Mouse (Mus musculus) forebrain, embryonic 15.5 days (tissue): ENCODE measurements around the gene Pacs1. TPM values are rescaled to one million over a fixed set of nuclear protein-coding genes. Genes with fewer than 3 reads are reported as not detected.
"Not testable (repeated sequence)": the region's sequence is repeated elsewhere in the genome, so short reads cannot be mapped to it uniquely, and the experiment has no call there.

Experiments
- ATAC-seq: fragments of 200-750 bp; cut with Nextera tagmentation; replicated peaks from 2 replicates; pipeline ENCODE4 v1.8.0; 2017; ENCODE audit warnings: mild to moderate bottlenecking, moderate TSS enrichment, moderate library complexity
- H3K27ac ChIP-seq: fragments of 300-500 bp; sonication (generic); replicated peaks from 2 replicates; pipeline ENCODE4 v1.5.1; 2015; ENCODE audit warnings: mild to moderate bottlenecking, inconsistent platforms
- H3K27me3 ChIP-seq: fragments of 300-500 bp; sonication (generic); 2 replicates; pipeline ENCODE4 v1.6.1; 2015; ENCODE audit warnings: inconsistent platforms
- H3K36me3 ChIP-seq: fragments of 300-500 bp; sonication (generic); 2 replicates; pipeline ENCODE4 v1.6.1; 2015; ENCODE audit warnings: mild to moderate bottlenecking, inconsistent platforms
- H3K4me1 ChIP-seq: fragments of 300-500 bp; sonication (generic); 2 replicates; pipeline ENCODE4 v1.6.1; 2015; ENCODE audit warnings: inconsistent platforms
- H3K4me2 ChIP-seq: fragments of 300-500 bp; sonication (generic); replicated peaks from 2 replicates; pipeline ENCODE4 v1.6.1; 2015; ENCODE audit warnings: mild to moderate bottlenecking, inconsistent platforms
- H3K4me3 ChIP-seq: fragments of 300-500 bp; sonication (generic); 2 replicates; pipeline ENCODE4 v1.5.1; 2015; ENCODE audit warnings: mild to moderate bottlenecking, inconsistent platforms
- H3K9ac ChIP-seq: fragments of 300-500 bp; sonication (generic); replicated peaks from 2 replicates; pipeline ENCODE4 v1.6.1; 2015; ENCODE audit warnings: mild to moderate bottlenecking, inconsistent platforms
- H3K9me3 ChIP-seq: fragments of 300-500 bp; sonication (generic); 2 replicates; pipeline ENCODE4 v1.6.1; 2016; ENCODE audit warnings: inconsistent platforms
- WGBS: fragments of 180-500 bp; shearing (Covaris S2); methylation state at CpG from one replicate; pipeline ENCODE4 v1.1.7; 2015; ENCODE audit warnings: mixed read lengths; 5-methylcytosine and 5-hydroxymethylcytosine counted together
- polyA plus RNA-seq: library from polyadenylated mRNA; unstranded; fragments of >200 nt; fragmentation: Nextera tagmentation; extraction: Ambion mirVana; gene quantifications from 2 replicates; pipeline ENCODE4 v1.2.1, GENCODE M21; 2015

The Pacs1 gene
- polyA plus RNA-seq, 1 experiment from 2014 or later = 32.5 TPM

DNA sequence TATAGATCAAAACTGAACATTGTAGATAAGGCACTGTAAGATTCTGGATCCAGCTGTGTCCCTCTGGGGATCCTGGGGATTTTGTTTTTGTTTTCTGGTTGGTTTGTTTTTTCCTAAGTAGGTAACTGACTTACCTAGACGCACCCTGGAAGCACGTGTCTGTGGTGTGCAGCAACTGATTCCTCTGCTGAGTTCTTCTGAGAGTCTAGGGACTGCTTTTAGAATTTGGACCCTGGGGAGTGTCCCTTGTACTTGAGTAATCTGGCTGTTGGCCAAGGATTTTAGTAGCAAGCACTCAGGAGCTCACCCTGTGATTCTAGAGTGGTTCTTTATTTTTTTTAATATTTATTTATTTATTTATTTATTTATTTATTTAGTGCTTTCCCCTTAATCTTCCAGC lies 85.5 kb downstream of the Pacs1 start:
- Histone ChIP-seq H3K4me3 (no peak overlapping the region), H3K27ac (no peak overlapping the region), H3K4me2 (no peak overlapping the region), H3K9me3 (no peaks in the 10 kb centered on the region), H3K27me3 (no peaks in the 10 kb centered on the region), H3K9ac (no peak overlapping the region), H3K4me1 (no peaks in the 10 kb centered on the region), H3K36me3 (no peaks in the 10 kb centered on the region)
- no peak for ATAC-seq
- WGBS = 88% methylated on average over 2 of the region's 2 CpGs

DNA sequence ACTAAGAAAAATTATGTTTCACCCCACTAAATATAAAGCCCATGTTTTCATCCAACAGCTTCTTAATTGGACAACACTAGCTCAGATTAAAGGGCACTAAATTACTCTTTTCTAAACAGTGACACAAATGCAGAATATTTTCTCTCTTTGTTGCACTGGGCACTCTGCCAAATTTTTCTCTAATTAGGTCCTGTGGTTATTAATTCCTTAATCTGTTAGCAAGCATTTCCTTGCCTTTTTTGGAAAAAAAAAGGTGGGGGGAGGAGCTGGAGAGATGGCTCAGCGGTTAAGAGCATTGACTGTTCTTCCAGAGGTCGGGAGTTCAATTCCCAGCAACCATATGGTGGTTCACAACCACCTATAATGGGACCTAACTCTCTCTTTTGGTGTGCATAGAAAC lies 91.0 kb downstream of the Pacs1 start:
- H3K9ac ChIP-seq = no peak overlapping the region
- no peaks in the 10 kb centered on the region for H3K9me3 ChIP-seq
- H3K4me1 ChIP-seq = 0 out of 2 replicates have a peak, but pooled peaks cover 5% of the 10 kb centered on the region
- no peak for ATAC-seq
- H3K4me2 ChIP-seq = no peak overlapping the region
- no peaks in the 10 kb centered on the region for H3K36me3 ChIP-seq
- WGBS = 36% methylated on average over 2 of the region's 2 CpGs
- no peak overlapping the region for H3K27ac ChIP-seq
- no peak overlapping the region for H3K4me3 ChIP-seq
- H3K27me3 ChIP-seq = no peaks in the 10 kb centered on the region

DNA sequence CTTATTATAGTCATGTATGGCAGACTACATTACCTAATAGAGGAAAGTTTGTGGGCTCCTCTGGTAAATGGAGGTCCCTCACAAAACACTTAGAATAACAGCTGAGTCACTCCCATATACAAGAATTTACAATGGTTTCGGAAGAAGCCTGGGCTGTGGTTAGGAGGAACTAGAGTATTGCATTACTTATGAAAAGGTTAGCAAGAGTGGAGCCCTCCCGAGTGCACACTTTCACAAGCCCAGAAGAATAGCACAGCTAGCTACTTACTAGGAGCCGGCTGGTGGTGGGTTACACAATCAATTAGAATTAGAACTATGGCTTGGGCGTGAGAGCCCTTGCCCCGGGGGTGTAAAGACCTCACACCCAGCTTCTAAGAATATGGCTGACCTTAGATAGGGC lies 94.3 kb downstream of the Pacs1 start:
- Histone ChIP-seq H3K4me1 (0 out of 2 replicates have a peak, but pooled peaks cover 5% of the 10 kb centered on the region), H3K27me3 (no peaks in the 10 kb centered on the region), H3K4me3 (no peak overlapping the region), H3K27ac (no peak overlapping the region), H3K4me2 (no peak overlapping the region), H3K9ac (no peak overlapping the region), H3K36me3 (no peaks in the 10 kb centered on the region), H3K9me3 (no peaks in the 10 kb centered on the region)
- WGBS = 64% methylated on average over 5 of the region's 5 CpGs
- ATAC-seq = no peak

DNA sequence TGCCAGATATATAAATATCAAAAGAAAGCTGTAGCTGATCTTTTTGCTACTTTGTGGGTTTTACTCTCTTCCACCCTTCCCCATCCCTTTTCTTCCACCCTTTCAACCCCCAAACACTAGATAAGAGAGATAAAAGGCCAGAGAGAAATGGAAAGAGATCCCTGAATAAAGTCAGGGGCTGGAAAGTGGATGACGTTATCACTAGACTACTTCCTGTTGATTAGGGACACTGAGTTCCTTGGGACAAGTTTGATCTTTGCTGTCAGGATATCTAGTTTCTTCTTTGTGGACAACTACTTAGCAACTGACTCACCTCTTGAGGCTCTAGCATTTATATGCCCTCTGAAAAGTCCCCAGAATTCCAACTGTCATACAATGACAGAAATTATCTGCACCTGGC lies 102.5 kb downstream of the Pacs1 start:
- Histone ChIP-seq H3K4me1 (no peaks in the 10 kb centered on the region), H3K27ac (no peak overlapping the region), H3K27me3 (no peaks in the 10 kb centered on the region), H3K36me3 (0 out of 2 replicates have a peak, but pooled peaks cover 3% of the 10 kb centered on the region), H3K9me3 (no peaks in the 10 kb centered on the region), H3K4me2 (no peak overlapping the region), H3K4me3 (no peak overlapping the region), H3K9ac (no peak overlapping the region)
- no peak for ATAC-seq
- WGBS = 89% methylated on average over 1 of the region's 1 CpGs

DNA sequence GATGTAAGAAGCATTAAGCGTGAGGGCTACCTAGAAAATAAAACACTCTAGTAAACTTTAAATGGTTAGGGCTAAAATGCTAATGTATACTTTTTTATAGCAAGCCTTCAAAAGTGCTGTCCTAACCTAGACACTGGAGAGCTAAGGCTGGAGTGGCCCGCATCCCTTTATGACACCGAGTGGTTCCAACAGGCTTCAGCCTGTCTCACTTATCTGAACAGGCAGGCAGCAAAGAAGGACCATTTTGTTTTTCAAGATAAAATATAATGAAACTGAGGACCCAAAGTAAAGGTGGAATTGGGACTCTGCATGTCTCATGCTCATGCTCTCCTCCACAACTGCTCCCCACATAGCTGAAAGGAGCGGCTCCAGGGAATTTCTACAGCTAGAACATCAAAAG lies 105.4 kb downstream of the Pacs1 start:
- ATAC-seq = no peak
- Histone ChIP-seq H3K4me1 (no peaks in the 10 kb centered on the region), H3K9ac (no peak overlapping the region), H3K27ac (no peak overlapping the region), H3K9me3 (no peaks in the 10 kb centered on the region), H3K4me2 (no peak overlapping the region), H3K4me3 (no peak overlapping the region), H3K36me3 (0 out of 2 replicates have a peak, but pooled peaks cover 3% of the 10 kb centered on the region), H3K27me3 (no peaks in the 10 kb centered on the region)
- 95% methylated on average over 4 of the region's 4 CpGs for WGBS

DNA sequence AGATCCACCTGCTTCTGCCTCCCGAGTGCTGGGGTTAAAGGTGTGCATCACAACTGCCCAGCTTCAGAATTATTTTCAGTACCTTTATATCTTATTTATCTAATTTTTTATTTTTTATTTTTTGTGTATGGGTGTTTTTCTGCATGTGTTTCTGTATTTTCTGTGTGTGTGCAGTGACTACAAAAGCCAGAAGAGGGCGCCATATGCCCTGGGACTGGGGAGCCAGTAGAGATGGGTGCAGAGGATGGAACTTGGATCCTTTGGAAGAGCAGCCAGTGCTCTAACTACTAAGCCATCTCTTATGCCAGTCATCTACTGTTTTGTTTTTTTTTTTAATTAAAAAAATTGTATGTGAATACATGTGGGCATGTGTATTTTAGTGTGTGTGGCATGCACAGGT lies 108.5 kb downstream of the Pacs1 start:
- H3K36me3 ChIP-seq = 0 out of 2 replicates have a peak, but pooled peaks cover 3% of the 10 kb centered on the region
- no peaks in the 10 kb centered on the region for H3K27me3 ChIP-seq
- no peak overlapping the region for H3K4me3 ChIP-seq
- no peak overlapping the region for H3K27ac ChIP-seq
- no peak overlapping the region for H3K4me2 ChIP-seq
- H3K9me3 ChIP-seq = no peaks in the 10 kb centered on the region
- no peak for ATAC-seq
- 60% methylated on average over 2 of the region's 2 CpGs for WGBS
- no peaks in the 10 kb centered on the region for H3K4me1 ChIP-seq
- no peak overlapping the region for H3K9ac ChIP-seq

DNA sequence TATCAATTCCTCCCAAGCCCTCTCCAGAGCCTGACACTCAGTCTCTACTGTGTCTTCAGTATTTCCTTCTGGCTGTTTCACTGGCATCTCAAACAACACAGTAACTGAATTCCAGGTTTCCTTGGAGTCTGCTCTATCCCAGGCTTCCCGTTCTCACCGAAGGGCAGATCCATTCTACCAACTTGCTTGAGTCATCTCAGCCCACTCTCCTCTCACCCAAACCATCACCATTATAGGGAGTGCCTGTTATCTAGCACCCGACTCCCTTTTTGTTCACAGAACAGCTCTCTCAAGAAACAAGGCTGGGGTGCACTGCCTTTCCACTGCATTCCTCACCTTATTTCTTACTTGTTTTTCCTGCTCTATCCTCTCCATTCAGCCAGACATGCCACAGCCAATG lies 111.0 kb downstream of the Pacs1 start:
- ATAC-seq = no peak
- WGBS = 92% methylated on average over 3 of the region's 3 CpGs
- no peak overlapping the region for H3K27ac ChIP-seq

DNA sequence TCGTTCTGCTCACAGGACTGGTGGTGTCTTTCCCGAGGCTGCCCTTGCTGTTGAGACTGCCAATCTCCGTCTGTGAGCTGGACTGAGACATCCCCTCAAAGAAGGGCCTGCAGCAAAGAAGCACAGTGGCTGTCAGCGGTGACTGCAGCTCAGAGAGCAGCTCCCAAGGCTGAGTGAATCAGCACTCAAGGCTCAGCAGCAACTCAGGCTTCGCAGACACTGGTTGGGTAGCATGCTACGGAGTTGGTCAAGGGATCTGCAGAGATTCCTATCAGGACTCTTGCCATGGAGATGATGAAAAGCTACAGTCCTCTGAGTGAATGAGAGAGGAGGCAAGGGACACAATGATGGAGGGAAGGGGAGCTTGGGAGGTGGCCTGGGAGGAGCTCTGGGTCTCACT lies 120.7 kb downstream of the Pacs1 start:
- Histone ChIP-seq H3K4me2 (no peak overlapping the region), H3K4me1 (no peaks in the 10 kb centered on the region), H3K27me3 (no peaks in the 10 kb centered on the region), H3K27ac (peak overlapping the region; percentile 46), H3K9me3 (no peaks in the 10 kb centered on the region), H3K4me3 (no peak overlapping the region), H3K36me3 (peaks cover 12% of the 10 kb centered on the region; the same call in 1 of the 2 replicates), H3K9ac (no peak overlapping the region)
- WGBS = 89% methylated on average over 6 of the region's 6 CpGs
- ATAC-seq = no peak

More for the DNA sequence above, 111.0 kb downstream of the Pacs1 start:
- Histone ChIP-seq H3K27me3 (no peaks in the 10 kb centered on the region), H3K9ac (no peak overlapping the region), H3K4me2 (no peak overlapping the region), H3K9me3 (no peaks in the 10 kb centered on the region), H3K4me3 (no peak overlapping the region), H3K36me3 (0 out of 2 replicates have a peak, but pooled peaks cover 3% of the 10 kb centered on the region), H3K4me1 (no peaks in the 10 kb centered on the region)

DNA sequence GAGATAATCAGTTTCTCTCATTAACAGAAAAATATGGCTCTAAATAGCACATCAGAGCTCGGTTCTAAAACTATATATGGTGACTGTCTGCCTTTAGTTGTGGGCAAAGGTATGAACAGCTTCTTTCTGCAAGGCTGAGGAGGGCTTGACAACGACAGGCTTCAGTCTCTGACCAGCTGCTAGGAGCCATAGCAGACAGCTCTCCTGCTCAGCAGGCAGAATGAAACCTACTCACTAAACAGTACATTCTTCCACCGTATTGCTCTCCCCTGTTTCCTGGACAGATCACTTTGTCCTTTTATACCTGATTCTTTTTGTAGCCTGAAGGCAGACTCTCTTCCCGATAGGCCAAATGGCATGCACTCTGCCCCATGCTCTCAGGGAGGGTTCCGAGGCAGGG lies 121.2 kb downstream of the Pacs1 start:
- Histone ChIP-seq H3K4me3 (no peak overlapping the region), H3K9me3 (no peaks in the 10 kb centered on the region), H3K4me1 (no peaks in the 10 kb centered on the region), H3K9ac (no peak overlapping the region), H3K27me3 (no peaks in the 10 kb centered on the region), H3K4me2 (no peak overlapping the region), H3K36me3 (peaks cover 12% of the 10 kb centered on the region; the same call in 1 of the 2 replicates), H3K27ac (peak overlapping the region; percentile 46)
- no peak for ATAC-seq
- WGBS = 72% methylated on average over 5 of the region's 5 CpGs

DNA sequence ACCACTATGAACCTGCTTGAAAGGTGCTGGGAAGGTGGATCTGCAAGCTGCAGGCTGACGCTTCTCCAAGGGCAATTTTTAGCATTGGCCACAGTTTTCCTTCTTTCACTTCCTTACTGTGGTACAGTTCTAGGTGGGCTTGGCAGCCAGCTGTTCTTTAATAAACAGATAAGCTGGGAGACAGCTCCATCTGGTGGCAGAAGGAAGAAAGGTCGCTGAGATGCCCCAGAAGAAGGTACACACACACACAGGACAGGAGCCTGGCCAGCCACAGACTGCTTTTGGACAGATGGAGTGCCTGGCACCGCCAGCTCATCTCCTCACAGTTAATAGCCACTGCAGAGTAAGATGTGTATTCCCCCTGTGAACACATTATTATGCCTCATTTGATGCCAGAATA lies 121.6 kb downstream of the Pacs1 start:
- Histone ChIP-seq H3K4me2 (no peak overlapping the region), H3K9ac (no peak overlapping the region), H3K4me1 (no peaks in the 10 kb centered on the region), H3K36me3 (peaks cover 15% of the 10 kb centered on the region), H3K4me3 (no peak overlapping the region), H3K9me3 (no peaks in the 10 kb centered on the region), H3K27ac (peak overlapping the region; percentile 46; the same call in 1 of the 2 replicates), H3K27me3 (no peaks in the 10 kb centered on the region)
- 36% methylated on average over 3 of the region's 3 CpGs for WGBS
- ATAC-seq = no peak; the same call in 1 of the 2 replicates

DNA sequence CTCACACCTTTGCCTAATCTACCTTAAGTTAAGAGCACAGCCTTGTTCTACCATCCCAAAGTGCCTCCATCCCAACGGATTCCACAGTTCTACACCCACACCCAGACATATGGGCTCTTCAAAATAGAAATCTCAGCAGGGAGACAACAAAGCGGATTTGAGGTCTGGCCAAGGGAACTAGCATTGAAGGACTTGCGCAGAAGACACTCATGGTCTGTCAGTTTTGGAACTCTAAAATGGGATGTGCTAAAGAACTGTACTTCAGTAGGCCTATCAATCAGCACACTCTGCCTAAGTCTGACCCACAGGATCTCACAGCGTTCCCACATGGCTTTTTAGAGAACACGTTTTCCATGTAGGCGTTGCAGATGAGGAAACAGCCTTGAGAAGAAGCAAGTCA lies 122.6 kb downstream of the Pacs1 start:
- Histone ChIP-seq H3K4me2 (no peak overlapping the region), H3K4me3 (no peak overlapping the region), H3K27ac (no peak overlapping the region), H3K36me3 (peaks cover 23% of the 10 kb centered on the region), H3K9ac (no peak overlapping the region), H3K4me1 (no peaks in the 10 kb centered on the region), H3K9me3 (no peaks in the 10 kb centered on the region), H3K27me3 (no peaks in the 10 kb centered on the region)
- WGBS = 94% methylated on average over 6 of the region's 6 CpGs
- ATAC-seq = no peak

DNA sequence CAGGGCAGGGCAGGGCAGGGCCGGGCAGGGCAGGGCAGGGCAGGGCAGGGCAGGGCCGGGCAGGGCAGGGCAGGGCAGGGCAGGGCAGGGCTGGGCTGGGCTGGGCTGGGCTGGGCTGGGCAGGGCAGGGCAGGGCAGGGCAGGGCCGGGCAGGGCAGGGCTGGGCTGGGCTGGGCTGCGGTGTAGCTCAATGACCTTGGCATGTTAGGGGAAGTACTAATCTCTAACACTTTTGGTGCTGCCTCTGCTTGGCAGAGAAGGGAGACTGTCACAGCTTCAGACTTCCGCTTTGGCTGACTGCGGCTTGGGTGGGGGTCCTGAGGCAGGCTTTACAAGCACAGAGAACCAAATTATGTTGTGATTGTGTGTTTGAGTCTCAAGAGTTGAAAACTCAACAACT lies 123.9 kb downstream of the Pacs1 start:
- H3K36me3 ChIP-seq = peaks cover 27% of the 10 kb centered on the region
- 90% methylated on average over 6 of the region's 6 CpGs for WGBS
- not testable (repeated sequence) for H3K9me3 ChIP-seq, H3K27me3 ChIP-seq, H3K27ac ChIP-seq, ATAC-seq, H3K4me3 ChIP-seq, H3K4me1 ChIP-seq, H3K4me2 ChIP-seq, H3K9ac ChIP-seq

DNA sequence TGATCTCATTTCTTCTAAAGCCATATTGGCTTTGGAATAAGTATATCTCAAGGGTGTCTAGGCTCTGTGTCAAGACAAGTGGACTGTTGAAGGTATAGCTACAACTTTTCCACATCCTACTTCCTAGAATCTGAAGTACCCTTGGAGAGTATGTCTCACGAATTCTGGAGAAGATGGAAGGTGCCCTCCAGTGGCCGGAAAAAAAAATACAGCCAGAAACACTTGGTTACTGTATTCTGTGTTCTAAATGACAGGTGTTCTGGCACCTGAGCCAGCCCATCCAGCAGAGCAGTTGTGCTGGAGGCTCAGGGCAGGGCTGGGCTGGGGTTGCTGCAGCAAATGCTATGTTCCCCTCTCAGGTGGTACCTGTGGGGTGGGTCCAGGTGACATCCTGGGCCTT lies 133.3 kb downstream of the Pacs1 start:
- Histone ChIP-seq H3K9me3 (no peaks in the 10 kb centered on the region), H3K4me2 (no peak overlapping the region), H3K27me3 (no peaks in the 10 kb centered on the region), H3K36me3 (peaks cover 40% of the 10 kb centered on the region), H3K27ac (no peak overlapping the region), H3K4me1 (no peaks in the 10 kb centered on the region), H3K9ac (no peak overlapping the region), H3K4me3 (no peak overlapping the region)
- peak; percentile 26; the same call in 1 of the 2 replicates for ATAC-seq
- 0% methylated on average over 2 of the region's 2 CpGs for WGBS
